Mouse (Mus musculus): ENCODE results near the gene Raf1. TPM values are rescaled to one million over a fixed set of nuclear protein-coding genes. Genes with fewer than 3 reads are reported as not detected.
A peak's percentile ranks its signal among the peaks of the same experiment; 100 is the strongest.

The Raf1 gene
- polyA plus RNA-seq, 1 experiment from 2014 or later: 104 TPM

GRCm38 (mm10) chr6:115674316-115674715 lies 2.1 kb downstream of the Raf1 start:
- Histone ChIP-seq H3K27ac (ENCODE audit: low read length) (peak overlapping the region; percentile 100), H3K9me3 (replicated peaks; ENCODE audit: control insufficient read depth, low read length) (no peaks in the 10 kb centered on the region), H3K27me3 (ENCODE audit: control insufficient read depth, insufficient read depth, low read length) (no peaks in the 10 kb centered on the region), H3K4me3 (ENCODE audit: low read length) (peak overlapping the region; percentile 95), H3K4me2 (ENCODE audit: low read depth, low read length) (peak overlapping the region; percentile 61), H3K9ac (ENCODE audit: low read length) (peak overlapping the region; percentile 100), H3K4me1 (ENCODE audit: control insufficient read depth, insufficient read depth, low read length) (peaks cover 23% of the 10 kb centered on the region), H3K36me3 (ENCODE audit: control insufficient read depth, insufficient read depth) (no peaks in the 10 kb centered on the region)
- no peak for ATAC-seq (replicated peaks; ENCODE audit: extremely low read depth, insufficient read depth, low FRiP score)
- 4% methylated on average over 2 of the region's 2 CpGs for WGBS

GRCm38 (mm10) chr6:115672700-115673099 lies 3.7 kb downstream of the Raf1 start:
- H3K9me3 ChIP-seq (replicated peaks; ENCODE audit: control insufficient read depth, low read length): no peaks in the 10 kb centered on the region
- no peak for ATAC-seq (replicated peaks; ENCODE audit: extremely low read depth, insufficient read depth, low FRiP score)
- H3K36me3 ChIP-seq (ENCODE audit: control insufficient read depth, insufficient read depth): no peaks in the 10 kb centered on the region
- H3K4me2 ChIP-seq (ENCODE audit: low read depth, low read length): no peak overlapping the region
- 85% methylated on average over 1 of the region's 1 CpGs for WGBS
- peaks cover 32% of the 10 kb centered on the region for H3K4me1 ChIP-seq (ENCODE audit: control insufficient read depth, insufficient read depth, low read length)
- no peak overlapping the region for H3K4me3 ChIP-seq (ENCODE audit: low read length)
- no peak overlapping the region for H3K27ac ChIP-seq (ENCODE audit: low read length)
- H3K9ac ChIP-seq (ENCODE audit: low read length): no peak overlapping the region
- no peaks in the 10 kb centered on the region for H3K27me3 ChIP-seq (ENCODE audit: control insufficient read depth, insufficient read depth, low read length)

- 76% methylated on average over 4 of the region's 4 CpGs for WGBS
- Histone ChIP-seq H3K4me3 (ENCODE audit: low read length) (no peak overlapping the region), H3K4me1 (ENCODE audit: control insufficient read depth, insufficient read depth, low read length) (peaks cover 32% of the 10 kb centered on the region), H3K4me2 (ENCODE audit: low read depth, low read length) (no peak overlapping the region), H3K27me3 (ENCODE audit: control insufficient read depth, insufficient read depth, low read length) (no peaks in the 10 kb centered on the region), H3K36me3 (ENCODE audit: control insufficient read depth, insufficient read depth) (0 out of 2 replicates have a peak, but pooled peaks cover 2% of the 10 kb centered on the region), H3K27ac (ENCODE audit: low read length) (no peak overlapping the region), H3K9ac (ENCODE audit: low read length) (no peak overlapping the region), H3K9me3 (replicated peaks; ENCODE audit: control insufficient read depth, low read length) (no peaks in the 10 kb centered on the region)
- ATAC-seq (replicated peaks; ENCODE audit: extremely low read depth, insufficient read depth, low FRiP score): no peak
These were observed 9.8 kb downstream of the Raf1 start for GRCm38 (mm10) chr6:115666641-115667040.

GRCm38 (mm10) chr6:115664268-115664667 lies 12.2 kb downstream of the Raf1 start:
- Histone ChIP-seq H3K4me2 (ENCODE audit: low read depth, low read length) (no peak overlapping the region), H3K9me3 (replicated peaks; ENCODE audit: control insufficient read depth, low read length) (no peaks in the 10 kb centered on the region), H3K4me3 (ENCODE audit: low read length) (no peak overlapping the region), H3K27ac (ENCODE audit: low read length) (no peak overlapping the region), H3K36me3 (ENCODE audit: control insufficient read depth, insufficient read depth) (0 out of 2 replicates have a peak, but pooled peaks cover 5% of the 10 kb centered on the region), H3K9ac (ENCODE audit: low read length) (no peak overlapping the region), H3K4me1 (ENCODE audit: control insufficient read depth, insufficient read depth, low read length) (peaks cover 37% of the 10 kb centered on the region), H3K27me3 (ENCODE audit: control insufficient read depth, insufficient read depth, low read length) (no peaks in the 10 kb centered on the region)
- ATAC-seq (replicated peaks; ENCODE audit: extremely low read depth, insufficient read depth, low FRiP score): no peak
- WGBS: 42% methylated on average over 3 of the region's 3 CpGs

- Histone ChIP-seq H3K36me3 (ENCODE audit: control insufficient read depth, insufficient read depth) (0 out of 2 replicates have a peak, but pooled peaks cover 5% of the 10 kb centered on the region), H3K4me2 (ENCODE audit: low read depth, low read length) (no peak overlapping the region), H3K27ac (ENCODE audit: low read length) (no peak overlapping the region), H3K4me1 (ENCODE audit: control insufficient read depth, insufficient read depth, low read length) (peaks cover 34% of the 10 kb centered on the region), H3K9ac (ENCODE audit: low read length) (no peak overlapping the region), H3K27me3 (ENCODE audit: control insufficient read depth, insufficient read depth, low read length) (no peaks in the 10 kb centered on the region), H3K4me3 (ENCODE audit: low read length) (no peak overlapping the region), H3K9me3 (replicated peaks; ENCODE audit: control insufficient read depth, low read length) (no peaks in the 10 kb centered on the region)
- ATAC-seq (replicated peaks; ENCODE audit: extremely low read depth, insufficient read depth, low FRiP score): no peak
These were observed 17.6 kb downstream of the Raf1 start for GRCm38 (mm10) chr6:115658802-115659201.

GRCm38 (mm10) chr6:115653939-115654338 lies 22.5 kb downstream of the Raf1 start:
- Histone ChIP-seq H3K27ac (ENCODE audit: low read length) (no peak overlapping the region), H3K9ac (ENCODE audit: low read length) (no peak overlapping the region), H3K9me3 (replicated peaks; ENCODE audit: control insufficient read depth, low read length) (no peaks in the 10 kb centered on the region), H3K27me3 (ENCODE audit: control insufficient read depth, insufficient read depth, low read length) (no peaks in the 10 kb centered on the region), H3K4me1 (ENCODE audit: control insufficient read depth, insufficient read depth, low read length) (peaks cover 55% of the 10 kb centered on the region), H3K4me2 (ENCODE audit: low read depth, low read length) (no peak overlapping the region), H3K4me3 (ENCODE audit: low read length) (no peak overlapping the region), H3K36me3 (ENCODE audit: control insufficient read depth, insufficient read depth) (no peaks in the 10 kb centered on the region)
- 33% methylated on average over 2 of the region's 2 CpGs for WGBS
- no peak for ATAC-seq (replicated peaks; ENCODE audit: extremely low read depth, insufficient read depth, low FRiP score)

GRCm38 (mm10) chr6:115651719-115652118 lies 24.7 kb downstream of the Raf1 start:
- no peak overlapping the region for H3K9ac ChIP-seq (ENCODE audit: low read length)
- peaks cover 48% of the 10 kb centered on the region for H3K4me1 ChIP-seq (ENCODE audit: control insufficient read depth, insufficient read depth, low read length)
- no peak overlapping the region for H3K4me3 ChIP-seq (ENCODE audit: low read length)
- H3K9me3 ChIP-seq (replicated peaks; ENCODE audit: control insufficient read depth, low read length): no peaks in the 10 kb centered on the region
- no peak overlapping the region for H3K4me2 ChIP-seq (ENCODE audit: low read depth, low read length)
- no peaks in the 10 kb centered on the region for H3K27me3 ChIP-seq (ENCODE audit: control insufficient read depth, insufficient read depth, low read length)
- ATAC-seq (replicated peaks; ENCODE audit: extremely low read depth, insufficient read depth, low FRiP score): no peak
- no peaks in the 10 kb centered on the region for H3K36me3 ChIP-seq (ENCODE audit: control insufficient read depth, insufficient read depth)
- no peak overlapping the region for H3K27ac ChIP-seq (ENCODE audit: low read length)

- WGBS: 24% methylated on average over 5 of the region's 5 CpGs
- peak; percentile 74 for ATAC-seq (replicated peaks; ENCODE audit: extremely low read depth, insufficient read depth, low FRiP score)
- H3K27me3 ChIP-seq (ENCODE audit: control insufficient read depth, insufficient read depth, low read length): no peaks in the 10 kb centered on the region
- H3K9me3 ChIP-seq (replicated peaks; ENCODE audit: control insufficient read depth, low read length): no peaks in the 10 kb centered on the region
- 0 out of 2 replicates have a peak overlapping the region, but pooled peaks have one; percentile 3 for H3K9ac ChIP-seq (ENCODE audit: low read length)
- peak overlapping the region; percentile 72 for H3K27ac ChIP-seq (ENCODE audit: low read length)
- H3K4me3 ChIP-seq (ENCODE audit: low read length): no peak overlapping the region
- H3K36me3 ChIP-seq (ENCODE audit: control insufficient read depth, insufficient read depth): no peaks in the 10 kb centered on the region
- peak overlapping the region; percentile 18; the same call in 1 of the 2 replicates for H3K4me2 ChIP-seq (ENCODE audit: low read depth, low read length)
- peaks cover 42% of the 10 kb centered on the region for H3K4me1 ChIP-seq (ENCODE audit: control insufficient read depth, insufficient read depth, low read length)
These were observed 25.7 kb downstream of the Raf1 start for GRCm38 (mm10) chr6:115650476-115651427.

- peaks cover 40% of the 10 kb centered on the region for H3K4me1 ChIP-seq (ENCODE audit: control insufficient read depth, insufficient read depth, low read length)
- no peaks in the 10 kb centered on the region for H3K36me3 ChIP-seq (ENCODE audit: control insufficient read depth, insufficient read depth)
- H3K27ac ChIP-seq (ENCODE audit: low read length): peak overlapping the region; percentile 30
- H3K4me3 ChIP-seq (ENCODE audit: low read length): no peak overlapping the region
- H3K9ac ChIP-seq (ENCODE audit: low read length): no peak overlapping the region
- H3K4me2 ChIP-seq (ENCODE audit: low read depth, low read length): no peak overlapping the region
- ATAC-seq (replicated peaks; ENCODE audit: extremely low read depth, insufficient read depth, low FRiP score): no peak
- no peaks in the 10 kb centered on the region for H3K27me3 ChIP-seq (ENCODE audit: control insufficient read depth, insufficient read depth, low read length)
- 33% methylated on average over 1 of the region's 1 CpGs for WGBS
- no peaks in the 10 kb centered on the region for H3K9me3 ChIP-seq (replicated peaks; ENCODE audit: control insufficient read depth, low read length)
These were observed 26.6 kb downstream of the Raf1 start for GRCm38 (mm10) chr6:115649792-115650365.
